Mouse (Mus musculus) cerebellum, adult (tissue): Measurements from ENCODE around the gene Cux1.
A peak's percentile ranks its signal among the peaks of the same experiment; 100 is the strongest.
"Not testable (repeated sequence)": the region's sequence is repeated elsewhere in the genome, so short reads cannot be mapped to it uniquely, and the experiment has no call there.

ENCODE experiments used
- ATAC-seq: cut with Nextera tagmentation; 2 replicates; pipeline ENCODE4 v1.9.2; 2017; ENCODE audit warnings: mild to moderate bottlenecking, moderate library complexity, mixed read lengths; ENCODE audit not compliant: insufficient number of reproducible peaks, low FRiP score, low TSS enrichment

Cux1 gene

GRCm38 (mm10) chr5:136479801-136480200 is 87.5 kb downstream of the Cux1 start:
- no peak for ATAC-seq

GRCm38 (mm10) chr5:136479024-136479763 is 88.1 kb downstream of the Cux1 start:
- no peak for ATAC-seq

- ATAC-seq: no peak
Observed at GRCm38 (mm10) chr5:136476272-136476671, 91.0 kb downstream of the Cux1 start.

- ATAC-seq: no peak
Observed at GRCm38 (mm10) chr5:136475161-136475560, 92.1 kb downstream of the Cux1 start.

- no peak for ATAC-seq
Observed at GRCm38 (mm10) chr5:136474086-136474485, 93.2 kb downstream of the Cux1 start.

- ATAC-seq: no peak
Observed at GRCm38 (mm10) chr5:136473337-136473736, 94.0 kb downstream of the Cux1 start.

GRCm38 (mm10) chr5:136472846-136473245 is 94.4 kb downstream of the Cux1 start:
- no peak for ATAC-seq

GRCm38 (mm10) chr5:136470985-136471735 is 96.1 kb downstream of the Cux1 start:
- not testable (repeated sequence) for ATAC-seq

- ATAC-seq: no peak
Observed at GRCm38 (mm10) chr5:136469301-136469700, 98.0 kb downstream of the Cux1 start.

GRCm38 (mm10) chr5:136467360-136467999 is 99.8 kb downstream of the Cux1 start:
- ATAC-seq: peak; percentile 75

- ATAC-seq: no peak
Observed at GRCm38 (mm10) chr5:136465770-136466406, 101.4 kb downstream of the Cux1 start.

- ATAC-seq: no peak
Observed at GRCm38 (mm10) chr5:136465366-136465765, 101.9 kb downstream of the Cux1 start.

- ATAC-seq: no peak
Observed at GRCm38 (mm10) chr5:136464849-136465248, 102.4 kb downstream of the Cux1 start.

- no peak for ATAC-seq
Observed at GRCm38 (mm10) chr5:136464128-136464527, 103.2 kb downstream of the Cux1 start.

- no peak for ATAC-seq
Observed at GRCm38 (mm10) chr5:136462613-136463012, 104.7 kb downstream of the Cux1 start.

- ATAC-seq: no peak
Observed at GRCm38 (mm10) chr5:136459901-136460300, 107.4 kb downstream of the Cux1 start.

- no peak for ATAC-seq
Observed at GRCm38 (mm10) chr5:136458893-136459499, 108.3 kb downstream of the Cux1 start.

GRCm38 (mm10) chr5:136458102-136458863 is 109.0 kb downstream of the Cux1 start:
- ATAC-seq: no peak

- no peak for ATAC-seq
Observed at GRCm38 (mm10) chr5:136456395-136456794, 110.9 kb downstream of the Cux1 start.

- ATAC-seq: no peak
Observed at GRCm38 (mm10) chr5:136452681-136453080, 114.6 kb downstream of the Cux1 start.
